Mouse (Mus musculus): ENCODE measurements around the gene Ugt1a9.
"Not testable (repeated sequence)": the region's sequence is repeated elsewhere in the genome, so short reads cannot be mapped to it uniquely, and the experiment has no call there.

Gene Ugt1a9

GRCm38 (mm10) chr1:88219054-88219453 lies 148.5 kb downstream of the Ugt1a9 start:
- DNase-seq (ENCODE audit: low spot score in 2 of 2) = no peak

- DNase-seq (ENCODE audit: low spot score in 2 of 2) = no peak
Observed at GRCm38 (mm10) chr1:88220336-88220735, 149.7 kb downstream of the Ugt1a9 start.

- no peak for DNase-seq (ENCODE audit: low spot score in 2 of 2)
Observed at GRCm38 (mm10) chr1:88222216-88222615, 151.6 kb downstream of the Ugt1a9 start.

- not testable (repeated sequence) for DNase-seq (ENCODE audit: low spot score in 2 of 2)
Observed at GRCm38 (mm10) chr1:88223011-88223515, 152.5 kb downstream of the Ugt1a9 start.

GRCm38 (mm10) chr1:88223591-88223990 lies 153.0 kb downstream of the Ugt1a9 start:
- no peak for DNase-seq (ENCODE audit: low spot score in 2 of 2)

GRCm38 (mm10) chr1:88224029-88224776 lies 153.6 kb downstream of the Ugt1a9 start:
- no peak for DNase-seq (ENCODE audit: low spot score in 2 of 2)

- DNase-seq (ENCODE audit: low spot score in 2 of 2) = not testable (repeated sequence)
Observed at GRCm38 (mm10) chr1:88225301-88225700, 154.7 kb downstream of the Ugt1a9 start.

GRCm38 (mm10) chr1:88225741-88226140 lies 155.1 kb downstream of the Ugt1a9 start:
- DNase-seq (ENCODE audit: low spot score in 2 of 2) = no peak

GRCm38 (mm10) chr1:88226670-88227379 lies 156.2 kb downstream of the Ugt1a9 start, which contains the start of gene Mroh2a:
Mroh2a (plus strand) TSS chr1:88226986.
- DNase-seq (ENCODE audit: low spot score in 2 of 2) = no peak

- DNase-seq (ENCODE audit: low spot score in 2 of 2) = no peak
Observed at GRCm38 (mm10) chr1:88227482-88227881, 156.9 kb downstream of the Ugt1a9 start.

GRCm38 (mm10) chr1:88228121-88228520 lies 157.5 kb downstream of the Ugt1a9 start:
- DNase-seq (ENCODE audit: low spot score in 2 of 2) = no peak

- DNase-seq (ENCODE audit: low spot score in 2 of 2) = no peak
Observed at GRCm38 (mm10) chr1:88229566-88229965, 159.0 kb downstream of the Ugt1a9 start.

- DNase-seq (ENCODE audit: low spot score in 2 of 2) = no peak
Observed at GRCm38 (mm10) chr1:88229986-88230385, 159.4 kb downstream of the Ugt1a9 start.

GRCm38 (mm10) chr1:88230421-88230820 lies 159.8 kb downstream of the Ugt1a9 start:
- no peak for DNase-seq (ENCODE audit: low spot score in 2 of 2)

GRCm38 (mm10) chr1:88230981-88231802 lies 160.6 kb downstream of the Ugt1a9 start:
- no peak for DNase-seq (ENCODE audit: low spot score in 2 of 2)

- DNase-seq (ENCODE audit: low spot score in 2 of 2) = no peak
Observed at GRCm38 (mm10) chr1:88231803-88232499, 161.4 kb downstream of the Ugt1a9 start.

GRCm38 (mm10) chr1:88232664-88233380 lies 162.2 kb downstream of the Ugt1a9 start:
- DNase-seq (ENCODE audit: low spot score in 2 of 2) = no peak

GRCm38 (mm10) chr1:88233421-88234247 lies 163.0 kb downstream of the Ugt1a9 start:
- no peak for DNase-seq (ENCODE audit: low spot score in 2 of 2)

- no peak for DNase-seq (ENCODE audit: low spot score in 2 of 2)
Observed at GRCm38 (mm10) chr1:88234248-88234610, 163.6 kb downstream of the Ugt1a9 start.

GRCm38 (mm10) chr1:88234646-88235045 lies 164.0 kb downstream of the Ugt1a9 start:
- no peak for DNase-seq (ENCODE audit: low spot score in 2 of 2)
